ENCODE assay signal across 8 mouse cellular contexts in the genomic region with DNA sequence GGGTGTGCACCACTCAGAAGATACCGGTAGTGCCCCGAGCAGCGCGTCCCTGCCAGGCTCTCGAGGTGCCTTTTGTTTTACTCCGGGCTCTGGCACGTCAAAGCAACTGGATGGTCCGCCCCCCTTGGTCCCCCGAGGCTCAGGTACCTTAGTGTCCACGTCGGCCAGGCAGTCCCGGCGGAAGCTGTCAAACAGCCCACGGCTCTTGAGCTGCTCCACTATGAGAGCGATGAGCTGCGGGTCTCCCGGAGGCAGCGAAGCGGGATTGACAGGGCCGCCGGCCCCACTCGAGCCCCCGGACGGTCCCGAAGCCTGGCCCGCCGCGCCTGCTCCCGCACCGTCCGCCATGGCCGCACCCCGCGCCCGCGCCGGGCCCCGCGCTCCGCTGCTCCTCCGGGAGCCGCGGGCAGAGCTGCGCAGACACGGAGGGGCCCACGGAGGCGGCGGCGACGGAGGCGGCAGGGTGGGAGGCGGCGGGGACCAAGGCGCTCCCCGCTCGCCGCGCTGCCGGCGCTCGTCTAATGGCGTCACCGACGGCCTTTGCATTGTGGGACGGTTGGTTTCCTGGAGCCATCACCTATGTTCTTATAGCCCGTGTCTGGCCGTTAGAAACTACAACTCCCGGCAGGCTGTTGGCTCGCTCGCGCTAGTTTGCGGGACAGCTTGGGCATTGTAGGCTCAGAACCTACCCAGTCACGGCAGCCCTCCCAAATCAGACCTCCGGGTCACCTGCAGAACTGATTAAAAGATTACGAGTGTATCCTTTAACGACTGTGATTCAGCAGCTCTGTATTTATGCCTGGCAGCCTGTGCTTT. TPM values are rescaled to one million over a fixed set of nuclear protein-coding genes. Genes with fewer than 3 reads are reported as not detected.
DNase-seq lines count a peak whose midpoint lies in the region; ATAC-seq lines count a peak whose summit lies in the region.

A gene (minus strand): TSS at position 532 of the 816 bp plus-strand sequence.

- H3K4me3 ChIP-seq in hindbrain, embryonic 11.5 days (ENCODE audit: low read depth, low read length), result peak within 1 kb of the TSS; percentile 79

- H3K4me2 ChIP-seq in hindbrain, embryonic 11.5 days (replicated peaks; ENCODE audit: low read depth, low read length), result peak within 1 kb of the TSS; percentile 57

- peak within 1 kb of the TSS; percentile 84 for H3K9ac ChIP-seq in hindbrain, embryonic 11.5 days (ENCODE audit: low read depth, low read length)

- H3K9me3 ChIP-seq in hindbrain, embryonic 11.5 days (ENCODE audit: control insufficient read depth, low read length), result no peaks in the 10 kb centered on the region

- peaks cover 3% of the 10 kb centered on the region; the same call in 1 of the 2 replicates for H3K36me3 ChIP-seq in hindbrain, embryonic 11.5 days (ENCODE audit: control insufficient read depth, insufficient read depth, low read length)

- WGBS in hindbrain, embryonic 11.5 days, result 0% methylated on average over 53 of the region's 76 CpGs

- DNase-seq in MN1 (ENCODE audit: low spot score), result peak; percentile 98
- DNase-seq in cerebellum, adult 9-10 months, result peak; percentile 97
- peak; percentile 96 to 97 for DNase-seq in frontal cortex, adult 2 months (ENCODE audit: extremely low spot score in 1 of 2, low spot score in 1 of 2)
- peak; percentile 94 for DNase-seq in hindbrain, embryonic 11.5 days (ENCODE audit: low spot score)
- DNase-seq in layer of hippocampus, postnatal 10 days (ENCODE audit: low spot score in 2 of 2), result peak; percentile 90 to 91
- peak; percentile 96 for DNase-seq in lung, postnatal 10 days
- DNase-seq in ovary, postnatal 36 days (ENCODE audit: low spot score), result peak; percentile 88
- DNase-seq in thymus, postnatal 25 days, result peak; percentile 91

- no peaks in the 10 kb centered on the region for H3K4me1 ChIP-seq in hindbrain, embryonic 11.5 days (replicated peaks; ENCODE audit: control insufficient read depth, insufficient read depth, low read length)

- H3K27me3 ChIP-seq in hindbrain, embryonic 11.5 days (ENCODE audit: control insufficient read depth, insufficient read depth, low read length), result no peaks in the 10 kb centered on the region

- ATAC-seq in hindbrain, embryonic 11.5 days (ENCODE audit: low FRiP score), result peak; percentile 95

- peak within 1 kb of the TSS; percentile 65; the same call in 1 of the 2 replicates for H3K27ac ChIP-seq in hindbrain, embryonic 11.5 days (ENCODE audit: low read depth, low read length)

RNA-seq across cellular contexts. Expression of the gene that starts here (rescaled TPM):
- 149 TPM in 2 replicates for polyA plus RNA-seq in frontal cortex, adult 2 months (2012; rRNA removed)
- polyA plus RNA-seq in hindbrain, embryonic 11.5 days (2014; fragmentation: Nextera tagmentation; extraction: Ambion mirVana), result 149 and 164 TPM in 2 replicates
- total RNA-seq in layer of hippocampus, postnatal 10 days (2021), result 10 to 100 TPM; 85.7 to 92.4 TPM

Comparison
In these comparisons a context has a peak if more than half of its experiments do, and no peak if none do; other contexts are left out.
1. Peak in every context shown above with its lines: DNase-seq, ATAC-seq, H3K4me3 ChIP-seq and H3K27ac ChIP-seq.